Mouse (Mus musculus) bone marrow, adult 2 months (tissue): Measurements from ENCODE around the gene Abhd6. TPM values are rescaled to one million over a fixed set of nuclear protein-coding genes. Genes with fewer than 3 reads are reported as not detected.

Source experiments
- H3K27ac ChIP-seq: fragments of 200-500 bp; 2 replicates; pipeline ENCODE4 v1.5.1; 2012; ENCODE audit warnings: low read depth, mild to moderate bottlenecking, control low read depth, inconsistent platforms, low read length; ENCODE audit not compliant: control insufficient read depth, poor library complexity, insufficient read depth
- H3K4me1 ChIP-seq: fragments of 200-500 bp; 2 replicates; pipeline ENCODE4 v1.6.1; 2011; ENCODE audit warnings: low read length; ENCODE audit not compliant: control insufficient read depth, insufficient read depth
- H3K4me3 ChIP-seq: fragments of 200-500 bp; replicated peaks from 2 replicates; pipeline ENCODE3; 2011; ENCODE audit warnings: mild to moderate bottlenecking, low read depth, low read length, control low read depth; ENCODE audit not compliant: control insufficient read depth
- CTCF ChIP-seq: fragments of 200-500 bp; IDR thresholded peaks from 2 replicates; pipeline ENCODE4 v1.5.1; 2011; ENCODE audit warnings: low read length, control low read depth; ENCODE audit not compliant: control insufficient read depth, insufficient read depth
- POLR2A ChIP-seq: fragments of 200-500 bp; IDR thresholded peaks from 2 replicates; pipeline ENCODE4 v1.6.1; 2011; ENCODE audit warnings: low read depth, mild to moderate bottlenecking, control low read depth, low read length, borderline replicate concordance; ENCODE audit not compliant: control insufficient read depth
- WGBS: fragments of 180-500 bp; shearing (Covaris S2); methylation state at CpG from one replicate; pipeline ENCODE4 v1.1.7; 2018; 5-methylcytosine and 5-hydroxymethylcytosine counted together
- polyA plus RNA-seq: library from polyadenylated mRNA; stranded (reverse); fragments of >200 nt; gene quantifications from 2 replicates; pipeline ENCODE4 v1.2.4, GENCODE M21; 2011; ENCODE audit warnings: low replicate concordance; ENCODE audit not compliant: missing spikeins, insufficient read depth, insufficient read length

Abhd6 gene
- polyA plus RNA-seq, 1 experiment, result 3.6 TPM

DNA sequence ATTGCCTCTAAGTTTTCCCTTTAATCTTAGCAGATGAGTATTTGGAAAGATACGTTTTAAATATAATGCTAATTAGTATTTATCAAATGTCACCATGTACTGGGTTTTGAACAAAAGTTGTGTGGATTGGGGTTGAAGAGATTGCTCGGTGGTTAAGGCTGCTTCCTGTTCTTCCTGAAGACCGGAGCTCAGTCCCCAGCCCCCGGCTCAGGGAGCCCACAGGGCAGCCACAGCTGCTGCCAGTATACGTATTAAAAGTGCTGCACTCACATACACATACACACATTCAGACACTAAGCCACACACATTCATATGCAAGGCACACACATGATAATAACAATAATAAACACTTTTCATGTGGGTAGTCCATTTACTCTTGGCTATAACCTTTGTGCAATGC lies 35.4 kb downstream of the Abhd6 start:
- Histone ChIP-seq H3K27ac (no peak overlapping the region), H3K4me3 (no peak overlapping the region), H3K4me1 (no peaks in the 10 kb centered on the region)
- 8% methylated on average over 5 of the region's 5 CpGs for WGBS
- TF ChIP-seq CTCF (no peak), POLR2A (no peak)

DNA sequence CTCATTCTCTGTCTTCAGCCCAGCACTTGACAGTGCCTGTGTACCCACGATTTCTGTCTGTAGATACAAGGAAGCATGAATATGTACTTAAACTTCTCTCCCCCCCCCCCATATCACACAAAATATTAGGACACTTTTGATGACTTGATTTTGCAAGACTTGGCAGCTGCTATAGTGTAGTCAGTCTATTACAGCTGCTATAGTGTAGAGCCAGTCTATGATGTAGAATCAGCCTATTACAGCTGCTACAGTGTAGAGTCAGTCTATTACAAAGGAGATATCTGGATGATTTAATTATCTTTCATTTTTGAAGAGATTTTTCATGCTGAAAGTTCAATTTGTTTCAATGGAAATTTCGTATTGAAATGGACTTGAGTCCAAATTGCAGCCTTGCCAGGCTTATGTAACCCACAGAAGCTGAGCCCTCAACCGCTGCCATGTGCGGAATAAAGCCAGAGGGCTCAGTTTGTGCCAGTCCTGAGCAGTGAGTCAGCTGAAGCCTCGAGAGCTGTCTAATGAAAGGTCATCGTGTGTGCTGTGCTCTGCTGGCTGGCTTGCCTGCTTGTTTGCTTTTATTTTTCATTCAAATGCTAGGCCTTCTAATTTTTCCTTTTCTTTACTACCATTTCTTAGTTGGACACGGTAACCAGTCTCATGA lies 36.2 kb downstream of the Abhd6 start:
- no peak overlapping the region for H3K4me3 ChIP-seq
- H3K27ac ChIP-seq, result no peak overlapping the region
- H3K4me1 ChIP-seq, result no peaks in the 10 kb centered on the region
- 49% methylated on average over 7 of the region's 7 CpGs for WGBS
- TF ChIP-seq POLR2A (no peak), CTCF (no peak)

DNA sequence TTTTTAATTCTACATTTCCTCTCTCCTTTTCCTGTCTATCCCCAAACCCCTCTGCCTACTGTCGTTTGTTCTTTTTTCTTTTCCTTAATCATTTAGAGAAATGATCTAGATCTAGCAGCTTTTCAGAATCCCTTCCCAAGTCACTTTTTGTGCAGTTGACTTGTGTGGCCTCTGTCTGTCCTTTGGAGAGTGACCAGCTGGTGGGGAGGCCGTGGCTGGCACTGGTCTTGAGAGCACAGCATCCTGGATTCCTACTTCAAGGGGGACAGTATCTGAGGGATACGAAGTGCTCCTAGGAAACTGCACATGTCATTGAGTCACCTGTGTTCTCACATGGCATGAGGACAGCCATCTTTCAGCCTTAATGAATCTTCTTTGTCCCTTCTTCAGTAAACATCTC lies 37.5 kb downstream of the Abhd6 start:
- no peak overlapping the region for H3K4me3 ChIP-seq
- TF ChIP-seq POLR2A, result no peak
- TF ChIP-seq CTCF, result no peak
- WGBS, result 58% methylated on average over 3 of the region's 3 CpGs
- no peak overlapping the region for H3K27ac ChIP-seq
- H3K4me1 ChIP-seq, result no peaks in the 10 kb centered on the region

DNA sequence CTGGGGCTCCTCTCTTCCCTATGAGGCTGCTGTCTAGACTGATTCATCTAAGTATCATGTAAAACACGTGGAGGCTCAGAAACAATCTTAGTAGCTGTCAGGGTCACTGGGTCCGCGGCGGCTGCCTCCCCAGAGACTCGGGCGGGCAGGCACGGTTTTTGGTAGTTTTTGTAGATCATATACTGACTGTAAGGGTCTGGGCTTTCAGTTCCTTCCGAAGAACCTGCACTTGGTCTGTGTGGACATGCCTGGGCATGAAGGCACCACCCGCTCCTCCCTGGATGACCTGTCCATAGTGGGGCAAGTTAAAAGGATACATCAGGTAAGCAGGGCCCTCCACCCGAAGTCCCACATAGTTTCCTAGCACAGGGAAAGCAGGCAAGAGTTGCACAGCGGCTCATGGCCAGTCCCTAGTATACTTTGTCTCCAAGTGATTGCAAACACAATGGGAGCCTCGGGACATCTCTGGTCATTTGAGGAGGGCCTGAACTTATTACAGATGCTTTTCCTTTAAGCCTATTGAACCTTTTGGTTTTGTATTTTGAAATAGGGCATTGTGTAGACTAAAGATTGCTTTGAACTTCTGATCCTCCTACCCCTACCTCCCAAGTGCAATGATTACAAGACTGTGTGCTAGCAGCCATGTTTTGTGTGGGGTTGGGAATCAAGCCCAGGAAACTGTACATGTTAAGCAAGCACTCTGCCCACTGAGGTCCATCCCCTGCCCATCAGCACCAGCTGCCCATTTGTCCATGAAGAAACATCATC lies 38.4 kb downstream of the Abhd6 start:
- TF ChIP-seq CTCF, result no peak
- no peak for TF ChIP-seq POLR2A
- 80% methylated on average over 12 of the region's 12 CpGs for WGBS
- Histone ChIP-seq H3K4me3 (no peak overlapping the region), H3K27ac (no peak overlapping the region), H3K4me1 (no peaks in the 10 kb centered on the region)

DNA sequence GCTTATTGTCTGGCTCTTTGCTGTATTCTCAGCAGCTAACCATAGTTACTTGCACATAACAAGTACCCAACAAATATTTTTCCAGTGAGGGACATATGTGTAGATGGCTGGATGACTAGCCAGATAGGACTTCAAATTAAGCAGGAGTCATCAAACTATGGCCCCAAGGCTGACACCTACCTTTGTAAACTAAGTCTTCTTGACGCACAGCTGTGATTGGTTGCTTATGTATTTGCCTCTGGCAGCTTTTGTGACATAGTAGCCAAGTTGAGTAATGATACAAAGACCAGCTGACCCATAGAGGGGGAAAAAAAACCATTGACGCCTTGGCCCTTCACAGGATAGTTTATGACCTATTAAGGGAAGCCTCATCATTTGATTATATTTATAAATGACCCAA lies 39.4 kb downstream of the Abhd6 start:
- no peak for TF ChIP-seq POLR2A
- no peak for TF ChIP-seq CTCF
- no peak overlapping the region for H3K27ac ChIP-seq
- no peaks in the 10 kb centered on the region for H3K4me1 ChIP-seq
- WGBS, result 80% methylated on average over 2 of the region's 2 CpGs
- no peak overlapping the region for H3K4me3 ChIP-seq

DNA sequence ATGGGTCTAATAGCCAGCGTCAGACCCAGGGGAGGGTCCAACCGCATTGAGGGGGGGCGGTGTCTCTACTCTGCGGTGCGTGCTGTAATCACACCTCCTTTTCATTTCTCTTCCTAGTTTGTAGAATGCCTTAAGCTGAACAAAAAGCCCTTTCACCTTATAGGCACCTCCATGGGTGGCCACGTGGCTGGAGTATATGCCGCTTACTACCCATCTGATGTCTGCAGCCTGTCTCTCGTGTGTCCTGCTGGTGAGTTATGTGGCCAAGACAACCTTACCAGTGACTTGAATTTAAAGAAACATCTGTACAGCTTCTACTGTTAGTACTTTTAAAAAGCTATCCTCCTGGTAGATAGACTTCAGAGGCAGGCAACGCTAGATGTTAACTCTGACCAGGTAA lies 39.9 kb downstream of the Abhd6 start:
- WGBS, result 91% methylated on average over 9 of the region's 9 CpGs
- TF ChIP-seq POLR2A, result no peak
- no peak for TF ChIP-seq CTCF
- H3K4me3 ChIP-seq, result no peak overlapping the region
- H3K4me1 ChIP-seq, result no peaks in the 10 kb centered on the region
- no peak overlapping the region for H3K27ac ChIP-seq

DNA sequence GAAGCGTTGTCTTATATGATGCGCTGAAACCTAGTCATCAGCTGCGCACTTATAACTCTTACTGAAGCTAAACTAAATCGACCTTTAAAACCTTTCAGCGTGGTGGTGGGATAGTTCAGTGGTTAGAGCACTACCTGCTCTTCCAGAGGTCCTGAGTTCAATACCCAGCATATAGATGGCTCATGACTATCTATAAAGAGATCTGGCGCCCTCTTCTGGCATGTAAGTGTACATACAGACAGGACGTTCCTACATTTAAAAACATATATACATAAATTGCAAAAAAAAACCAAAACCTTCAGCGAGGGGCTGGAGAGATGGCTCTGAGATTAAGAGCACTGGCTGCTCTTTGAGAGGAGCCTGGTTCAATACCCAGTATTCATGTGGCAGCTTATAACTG lies 41.6 kb downstream of the Abhd6 start:
- 60% methylated on average over 8 of the region's 8 CpGs for WGBS
- H3K27ac ChIP-seq, result no peak overlapping the region
- H3K4me1 ChIP-seq, result no peaks in the 10 kb centered on the region
- no peak for TF ChIP-seq POLR2A
- TF ChIP-seq CTCF, result no peak
- no peak overlapping the region for H3K4me3 ChIP-seq

DNA sequence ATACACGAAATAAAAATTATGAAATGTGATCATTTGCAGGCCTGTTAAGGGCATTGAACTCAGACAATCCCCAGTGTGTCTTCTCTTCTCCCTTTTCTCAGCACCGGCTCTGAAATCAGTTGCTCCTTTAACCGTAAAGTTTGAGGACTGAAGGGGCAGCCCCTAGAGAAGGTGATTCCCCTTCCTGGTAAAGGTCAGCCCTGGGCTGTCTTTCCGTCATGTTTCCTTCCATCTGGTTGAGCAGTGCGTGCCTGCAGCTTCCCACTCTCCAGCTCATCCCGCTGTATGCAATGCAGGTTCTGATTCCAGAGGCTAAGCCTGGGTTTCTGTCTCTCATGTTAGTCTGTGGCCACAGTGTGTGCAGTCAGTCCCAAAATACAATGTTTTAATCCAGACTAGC lies 42.1 kb downstream of the Abhd6 start:
- 79% methylated on average over 6 of the region's 6 CpGs for WGBS
- Histone ChIP-seq H3K4me3 (no peak overlapping the region), H3K4me1 (no peaks in the 10 kb centered on the region), H3K27ac (no peak overlapping the region)
- TF ChIP-seq CTCF, result no peak

DNA sequence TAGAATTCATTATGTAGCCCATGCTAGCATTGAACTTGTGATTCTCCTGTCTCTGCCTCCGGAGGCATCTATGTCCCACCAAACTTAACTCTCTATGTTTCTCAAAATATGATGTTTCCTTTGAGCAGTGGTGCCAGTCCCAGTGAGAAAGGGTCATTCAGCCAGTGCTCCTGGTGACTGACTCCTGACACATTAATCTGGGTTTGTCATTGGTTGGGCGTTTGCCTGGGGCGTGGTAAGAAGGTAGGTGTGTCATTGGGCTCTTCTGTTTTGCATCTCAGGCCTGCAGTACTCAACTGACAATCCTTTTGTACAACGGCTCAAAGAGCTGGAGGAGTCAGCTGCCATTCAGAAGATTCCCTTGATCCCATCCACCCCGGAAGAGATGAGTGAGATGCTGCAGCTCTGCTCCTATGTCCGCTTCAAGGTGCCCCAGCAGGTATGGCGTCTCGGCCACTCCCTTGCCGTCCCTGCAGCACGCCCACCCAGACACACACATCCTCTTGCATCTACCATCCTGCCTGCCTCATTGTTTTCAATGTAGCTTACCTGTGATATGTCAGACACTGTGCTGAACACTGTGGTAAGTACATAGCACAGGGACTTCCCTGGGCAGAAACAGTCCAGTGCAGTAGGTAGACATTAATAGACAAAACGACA lies 42.6 kb downstream of the Abhd6 start:
- 85% methylated on average over 11 of the region's 11 CpGs for WGBS
- TF ChIP-seq POLR2A, result no peak
- TF ChIP-seq CTCF, result no peak
- Histone ChIP-seq H3K4me1 (no peaks in the 10 kb centered on the region), H3K4me3 (no peak overlapping the region), H3K27ac (no peak overlapping the region)
